Mouse (Mus musculus) megakaryocyte-erythroid progenitor cell, adult 5-6 weeks (primary cell): ENCODE results near the gene 1190002N15Rik. TPM values are rescaled to one million over a fixed set of nuclear protein-coding genes. Genes with fewer than 3 reads are reported as not detected.

Source experiments
- total RNA-seq, 2 experiments: library from RNA; stranded (forward) in 1 of 2; stranded (reverse) in 1 of 2; fragments of 200-1000, 215-1000 nt in 1 of 2; fragments of >200 nt in 1 of 2; fragmentation: Nextera tagmentation in 1 of 2; gene quantifications; 2 replicates each; pipeline ENCODE4 v1.2.3; 2014 to 2017

The 1190002N15Rik gene
- total RNA-seq, 2 experiments from 2014 or later: 35.0 to 66.1 TPM

Other genes starting within 250 kb of the 1190002N15Rik start
- gene Slc9a9, start 131.8 kb upstream of the 1190002N15Rik start, total RNA-seq (2014; fragmentation: Nextera tagmentation): 3.0 and 5.7 TPM in 2 replicates
- gene Slc9a9, start 131.8 kb upstream of the 1190002N15Rik start, total RNA-seq (2017): 2.9 and 6.1 TPM in 2 replicates